25 mouse cellular contexts compared by ENCODE assay signal in the genomic region with DNA sequence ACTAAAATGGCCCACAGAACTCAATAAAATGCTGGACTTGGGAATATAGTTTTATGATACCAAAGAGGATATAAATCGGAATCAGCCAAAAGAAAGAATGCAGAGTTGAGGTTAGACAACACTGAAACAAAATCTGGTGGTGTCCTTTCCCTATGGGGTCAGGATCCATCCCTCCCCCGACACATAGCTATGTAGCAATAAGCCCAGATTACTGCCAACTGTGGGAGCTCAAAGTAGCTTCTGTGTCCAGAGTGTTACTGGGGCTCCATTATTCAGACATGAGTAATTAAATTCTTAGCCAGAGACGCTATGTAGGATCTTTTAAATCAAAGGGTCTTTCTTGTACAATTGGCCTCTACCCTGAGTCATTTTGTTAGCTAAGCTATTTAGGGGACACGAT.
A peak's percentile ranks its signal among the peaks of the same experiment; 100 is the strongest.
DNase-seq lines count a peak whose midpoint lies in the region; ATAC-seq and TF ChIP-seq lines count a peak whose summit lies in the region.
"Had no signal": no experiment of that assay in that cellular context is flagged by ENCODE, and none has a peak within 500 bp of the region (broad histone marks: within the 10 kb centered on the region; RNA-seq: fewer than 3 reads in every experiment).

No protein-coding gene starts in this region.

- DNase-seq in heart, adult 11 months = peak; percentile 88
- no peak for DNase-seq in heart, postnatal 25 days (ENCODE audit: low spot score)
- DNase-seq in kidney, postnatal 25 days = no peak
- peak; percentile 89 for DNase-seq in Muller cell, postnatal 12 days (ENCODE audit: inconsistent ontology term)
- DNase-seq in adrenal gland, adult (ENCODE audit: inconsistent age in 2 of 2, low spot score in 1 of 2) = no peak
- DNase-seq: adrenal gland, postnatal 14 days; cerebellum, adult 11-12 months; cerebellum, adult 8-10 months; cerebellum, postnatal 10 days; cerebellum, postnatal 36 days; embryo, embryonic 11 days; gastrocnemius, postnatal 25 days; heart, adult 2 months; heart, postnatal 14 days had no signal

- H3K36me3 ChIP-seq in kidney, embryonic 15.5 days = no peaks in the 10 kb centered on the region
- H3K36me3 ChIP-seq: forebrain, embryonic 12.5 days; forebrain, embryonic 15.5 days; heart, embryonic 10.5 days; heart, embryonic 13.5 days; hindbrain, embryonic 12.5 days; hindbrain, embryonic 15.5 days had no signal

- H3K4me2 ChIP-seq in kidney, embryonic 15.5 days = no peak overlapping the region
- H3K4me2 ChIP-seq: forebrain, embryonic 12.5 days; forebrain, embryonic 15.5 days; heart, embryonic 13.5 days; hindbrain, embryonic 12.5 days; hindbrain, embryonic 15.5 days had no signal

- H3K27ac ChIP-seq in kidney, embryonic 15.5 days = no peak overlapping the region
- H3K27ac ChIP-seq in embryonic fibroblast, embryonic 13.5 days (ENCODE audit: insufficient read depth, low read length) = peak overlapping the region; percentile 40; the same call in 1 of the 2 replicates
- H3K27ac ChIP-seq: forebrain, embryonic 12.5 days; forebrain, embryonic 15.5 days; heart, adult 2 months; heart, embryonic 10.5 days; heart, embryonic 13.5 days; hindbrain, embryonic 12.5 days; hindbrain, embryonic 15.5 days had no signal

- H3K4me3 ChIP-seq in kidney, embryonic 15.5 days (replicated peaks) = no peak overlapping the region
- H3K4me3 ChIP-seq in embryonic fibroblast, embryonic 13.5 days (ENCODE audit: insufficient read depth, low read length) = no peak overlapping the region
- H3K4me3 ChIP-seq: erythroblast, embryonic 14.5 days; forebrain, embryonic 12.5 days; forebrain, embryonic 15.5 days; heart, adult 2 months; heart, embryonic 10.5 days; heart, embryonic 13.5 days; hindbrain, embryonic 12.5 days; hindbrain, embryonic 15.5 days had no signal

- H3K27me3 ChIP-seq in kidney, embryonic 15.5 days = no peaks in the 10 kb centered on the region
- H3K27me3 ChIP-seq: forebrain, embryonic 12.5 days; forebrain, embryonic 15.5 days; heart, embryonic 13.5 days; hindbrain, embryonic 12.5 days; hindbrain, embryonic 15.5 days had no signal

- no peak overlapping the region for H3K9ac ChIP-seq in kidney, embryonic 15.5 days
- H3K9ac ChIP-seq: forebrain, embryonic 12.5 days; forebrain, embryonic 15.5 days; heart, embryonic 13.5 days; hindbrain, embryonic 12.5 days; hindbrain, embryonic 15.5 days had no signal

- H3K9me3 ChIP-seq in kidney, embryonic 15.5 days (replicated peaks) = no peaks in the 10 kb centered on the region
- H3K9me3 ChIP-seq: forebrain, embryonic 12.5 days; forebrain, embryonic 15.5 days; heart, embryonic 10.5 days; heart, embryonic 13.5 days; hindbrain, embryonic 12.5 days; hindbrain, embryonic 15.5 days had no signal

- no peak for TF ChIP-seq CTCF in embryonic fibroblast, embryonic 13.5 days (IDR thresholded peaks at IDR 0.05; ENCODE audit: borderline replicate concordance, insufficient read depth, low read length)

- intact Hi-C loops in heart, postnatal 25 days (cut with DNase I) = no loop called here

- H3K4me1 ChIP-seq in kidney, embryonic 15.5 days = no peaks in the 10 kb centered on the region
- H3K4me1 ChIP-seq in embryonic fibroblast, embryonic 13.5 days (ENCODE audit: control insufficient read depth, insufficient read depth, low read length) = peaks cover 3% of the 10 kb centered on the region
- H3K4me1 ChIP-seq: forebrain, embryonic 12.5 days; forebrain, embryonic 15.5 days; hindbrain, embryonic 15.5 days had no signal

- 0 out of 2 replicates have a peak, but pooled peaks have one; percentile 25 for ATAC-seq in kidney, embryonic 15.5 days (replicated peaks; ENCODE audit: low FRiP score)
- ATAC-seq: activated CD4-positive, CD25-positive, alpha-beta regulatory T cell, adult 4 months; CD4-positive, CD25-positive, alpha-beta regulatory T cell, adult 4 months; forebrain, embryonic 15.5 days had no signal

- 61% methylated on average over 4 of the region's 4 CpGs for WGBS in kidney, embryonic 15.5 days

- no peak for TF ChIP-seq POLR2A in embryonic fibroblast, embryonic 13.5 days (IDR thresholded peaks at IDR 0.05; ENCODE audit: low read depth, low read length)

Comparison
In these comparisons a context has a peak if more than half of its experiments do, and no peak if none do; other contexts are left out.
1. DNase-seq: peak in heart, adult 11 months (single experiment) and Muller cell, postnatal 12 days (single experiment); none in heart, postnatal 25 days (single experiment), kidney, postnatal 25 days (0 of 2) and adrenal gland, adult (0 of 2).